Mouse (Mus musculus) hindbrain, embryonic 11.5 days (tissue): Measurements from ENCODE around the gene Ginm1. TPM values are rescaled to one million over a fixed set of nuclear protein-coding genes. Genes with fewer than 3 reads are reported as not detected.

Experiments
- polyA plus RNA-seq: library from polyadenylated mRNA; unstranded; fragments of >200 nt; fragmentation: Nextera tagmentation; extraction: Ambion mirVana; gene quantifications from 2 replicates; pipeline ENCODE4 v1.2.1, GENCODE M21; 2014

Ginm1 gene
- polyA plus RNA-seq, 1 experiment from 2014 or later = 57.1 TPM

Other genes starting within 250 kb of the Ginm1 start
- gene Lrp11, start 203.0 kb downstream of the Ginm1 start, polyA plus RNA-seq = 9.3 and 9.4 TPM in 2 replicates
- 62.3 and 68.1 TPM in 2 replicates for gene Nup43, start 125.3 kb downstream of the Ginm1 start, polyA plus RNA-seq
- gene Pcmt1, start 111.7 kb downstream of the Ginm1 start, polyA plus RNA-seq = 145 and 146 TPM in 2 replicates
- gene Lats1, start 111.6 kb downstream of the Ginm1 start, polyA plus RNA-seq = 15.5 and 16.1 TPM in 2 replicates
- gene Katna1, start 66.8 kb downstream of the Ginm1 start, polyA plus RNA-seq = 66.5 and 68.7 TPM in 2 replicates
- gene Ppil4, start 67 bp upstream of the Ginm1 start, polyA plus RNA-seq = 47.1 and 51.0 TPM in 2 replicates
- 0.05 and 0.06 TPM in 2 replicates for gene Zc3h12d, start 39.6 kb upstream of the Ginm1 start, polyA plus RNA-seq
- gene Tab2, start 163.4 kb upstream of the Ginm1 start, polyA plus RNA-seq = 25.9 and 29.6 TPM in 2 replicates